Mouse (Mus musculus) lung, postnatal 0 days (tissue): ENCODE measurements around the gene Cfap45. TPM values are rescaled to one million over a fixed set of nuclear protein-coding genes. Genes with fewer than 3 reads are reported as not detected.

Experiments
- ATAC-seq: fragments of 200-750 bp; cut with Nextera tagmentation; 2 replicates; pipeline ENCODE4 v1.8.0; 2017; ENCODE audit warnings: moderate library complexity
- DNase-seq: peaks from one replicate; pipeline ENCODE4 v3.0.0-alpha.2; 2016; ENCODE audit warnings: low spot score
- H3K27ac ChIP-seq: fragments of 300-500 bp; sonication (generic); 2 replicates; pipeline ENCODE4 v1.5.1; 2014; ENCODE audit warnings: antibody characterized with exemption, mild to moderate bottlenecking, low read length, mixed read lengths
- H3K27me3 ChIP-seq: fragments of 300-500 bp; sonication (generic); replicated peaks from 2 replicates; pipeline ENCODE4 v1.6.1; 2014; ENCODE audit warnings: low read length, mixed read lengths; ENCODE audit not compliant: insufficient read depth
- H3K36me3 ChIP-seq: fragments of 300-500 bp; sonication (generic); 2 replicates; pipeline ENCODE4 v1.6.1; 2014; ENCODE audit warnings: low read length, mixed read lengths; ENCODE audit not compliant: insufficient read depth
- H3K4me1 ChIP-seq: fragments of 300-500 bp; sonication (generic); 2 replicates; pipeline ENCODE4 v1.6.1; 2014; ENCODE audit warnings: antibody characterized with exemption, low read depth, low read length, mixed read lengths; ENCODE audit not compliant: insufficient read depth
- H3K4me2 ChIP-seq: fragments of 300-500 bp; sonication (generic); replicated peaks from 2 replicates; pipeline ENCODE4 v1.6.1; 2014; ENCODE audit warnings: low read depth, mild to moderate bottlenecking, low read length, moderate library complexity, mixed read lengths
- H3K4me3 ChIP-seq: fragments of 300-500 bp; sonication (generic); 2 replicates; pipeline ENCODE4 v1.5.1; 2014; ENCODE audit warnings: low read depth, low read length
- H3K9ac ChIP-seq: fragments of 300-500 bp; sonication (generic); replicated peaks from 2 replicates; pipeline ENCODE4 v1.6.1; 2014; ENCODE audit warnings: low read depth, mild to moderate bottlenecking
- H3K9me3 ChIP-seq: fragments of 300-500 bp; sonication (generic); 2 replicates; pipeline ENCODE4 v1.6.1; 2016; ENCODE audit warnings: low read length, mixed read lengths
- CTCF ChIP-seq: IDR thresholded peaks from 2 replicates; pipeline ENCODE4 v1.5.1; 2016; ENCODE audit warnings: antibody characterized with exemption, mild to moderate bottlenecking
- EP300 ChIP-seq: IDR thresholded peaks from 2 replicates; pipeline ENCODE4 v1.6.1; 2016; ENCODE audit warnings: antibody characterized with exemption, mild to moderate bottlenecking, control low read depth
- WGBS: fragments of 180-500 bp; shearing (Covaris S2); extraction: QIAGEN DNeasy Blood & Tissue Kit; methylation state at CpG from one replicate; pipeline ENCODE4 v1.1.7; 2014; 5-methylcytosine and 5-hydroxymethylcytosine counted together
- polyA plus RNA-seq: library from polyadenylated mRNA; unstranded; fragments of >200 nt; fragmentation: Nextera tagmentation; extraction: Ambion mirVana; gene quantifications from 2 replicates; pipeline ENCODE4 v1.2.1, GENCODE M21; 2015

Gene Cfap45
- polyA plus RNA-seq, 1 experiment from 2014 or later: 12.2 TPM

DNA sequence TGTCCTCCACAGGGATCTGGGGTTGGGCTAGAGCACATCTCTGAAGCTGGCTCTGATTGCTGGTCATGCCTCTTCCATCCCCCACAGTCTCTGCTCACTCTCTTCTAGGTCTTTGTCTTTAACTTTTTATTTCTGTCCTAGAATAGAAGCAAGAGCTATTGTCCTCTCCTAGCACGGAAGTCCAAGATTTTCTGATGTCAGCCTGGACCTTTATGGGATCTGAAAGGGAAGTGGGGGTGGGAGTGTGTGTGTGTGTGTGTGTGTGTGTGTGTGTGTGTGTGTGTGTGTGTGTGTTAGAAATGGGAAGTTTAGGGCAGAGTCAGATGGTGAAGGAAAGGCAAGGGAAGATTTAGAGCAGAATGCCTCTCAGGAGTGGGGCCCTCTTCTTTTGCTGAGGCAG is 32.0 kb downstream of the Cfap45 start:
- WGBS: 52% methylated on average over 1 of the region's 1 CpGs
- ATAC-seq (0 out of 2 replicates have a peak, but pooled peaks have one; percentile 10), DNase-seq (peak; percentile 41)
- no peak overlapping the region for H3K27ac ChIP-seq
- TF ChIP-seq EP300: peak; percentile 64
- no peak for TF ChIP-seq CTCF
- no peak overlapping the region for H3K4me2 ChIP-seq
- H3K9me3 ChIP-seq: no peaks in the 10 kb centered on the region
- H3K36me3 ChIP-seq: no peaks in the 10 kb centered on the region
- no peak overlapping the region for H3K4me3 ChIP-seq
- no peak overlapping the region for H3K9ac ChIP-seq
- no peaks in the 10 kb centered on the region for H3K27me3 ChIP-seq
- H3K4me1 ChIP-seq: peaks cover 10% of the 10 kb centered on the region; the same call in 1 of the 2 replicates

- H3K4me1 ChIP-seq: peaks cover 10% of the 10 kb centered on the region; the same call in 1 of the 2 replicates
- no peak for TF ChIP-seq EP300
- TF ChIP-seq CTCF: no peak
- H3K27ac ChIP-seq: no peak within 1 kb of the TSS
- H3K4me3 ChIP-seq: no peak within 1 kb of the TSS
- H3K36me3 ChIP-seq: no peaks in the 10 kb centered on the region
- H3K9ac ChIP-seq: no peak within 1 kb of the TSS
- no peaks in the 10 kb centered on the region; the same call in 1 of the 2 replicates for H3K27me3 ChIP-seq
- no peak within 1 kb of the TSS for H3K4me2 ChIP-seq
- ATAC-seq (no peak), DNase-seq (no peak)
- 69% methylated on average over 11 of the region's 11 CpGs for WGBS
- no peaks in the 10 kb centered on the region for H3K9me3 ChIP-seq
Measured at GRCm38 (mm10) chr1:172555638-172556037, 35.0 kb downstream of the Cfap45 start, which contains the start of gene Vsig8. TSS of gene Vsig8 (plus strand) at chr1:172555938.

GRCm38 (mm10) chr1:172562641-172563464 is 42.3 kb downstream of the Cfap45 start:
- TF ChIP-seq EP300 (no peak), CTCF (peak; percentile 78)
- peak; percentile 92 for ATAC-seq
- Histone ChIP-seq H3K27ac (peak overlapping the region; percentile 58), H3K4me2 (peak overlapping the region; percentile 87), H3K9me3 (no peaks in the 10 kb centered on the region), H3K4me3 (peak overlapping the region; percentile 51), H3K4me1 (peaks cover 15% of the 10 kb centered on the region), H3K27me3 (no peaks in the 10 kb centered on the region; the same call in 1 of the 2 replicates), H3K36me3 (no peaks in the 10 kb centered on the region), H3K9ac (peak overlapping the region; percentile 30)
- WGBS: under 1% methylated on average over 58 of the region's 66 CpGs
- DNase-seq: peak; percentile 84

- Histone ChIP-seq H3K4me2 (peak overlapping the region; percentile 87), H3K9ac (peak overlapping the region; percentile 30), H3K27me3 (no peaks in the 10 kb centered on the region; the same call in 1 of the 2 replicates), H3K4me3 (peak overlapping the region; percentile 51), H3K36me3 (no peaks in the 10 kb centered on the region), H3K27ac (peak overlapping the region; percentile 58; the same call in 1 of the 2 replicates), H3K4me1 (peaks cover 15% of the 10 kb centered on the region), H3K9me3 (no peaks in the 10 kb centered on the region)
- TF ChIP-seq EP300 (no peak), CTCF (no peak)
- no peak; the same call in 1 of the 2 replicates for ATAC-seq
- DNase-seq: no peak
- WGBS: 3% methylated on average over 10 of the region's 10 CpGs
Measured at GRCm38 (mm10) chr1:172563465-172563828, 42.8 kb downstream of the Cfap45 start.

- Histone ChIP-seq H3K36me3 (no peaks in the 10 kb centered on the region), H3K27ac (no peak overlapping the region), H3K4me2 (no peak overlapping the region), H3K9me3 (no peaks in the 10 kb centered on the region), H3K4me3 (no peak overlapping the region), H3K4me1 (peaks cover 10% of the 10 kb centered on the region), H3K9ac (no peak overlapping the region), H3K27me3 (no peaks in the 10 kb centered on the region; the same call in 1 of the 2 replicates)
- WGBS: 67% methylated on average over 3 of the region's 3 CpGs
- no peak for TF ChIP-seq EP300
- TF ChIP-seq CTCF: no peak
- ATAC-seq (no peak), DNase-seq (no peak)
Measured at GRCm38 (mm10) chr1:172566131-172566530, 45.5 kb downstream of the Cfap45 start.

DNA sequence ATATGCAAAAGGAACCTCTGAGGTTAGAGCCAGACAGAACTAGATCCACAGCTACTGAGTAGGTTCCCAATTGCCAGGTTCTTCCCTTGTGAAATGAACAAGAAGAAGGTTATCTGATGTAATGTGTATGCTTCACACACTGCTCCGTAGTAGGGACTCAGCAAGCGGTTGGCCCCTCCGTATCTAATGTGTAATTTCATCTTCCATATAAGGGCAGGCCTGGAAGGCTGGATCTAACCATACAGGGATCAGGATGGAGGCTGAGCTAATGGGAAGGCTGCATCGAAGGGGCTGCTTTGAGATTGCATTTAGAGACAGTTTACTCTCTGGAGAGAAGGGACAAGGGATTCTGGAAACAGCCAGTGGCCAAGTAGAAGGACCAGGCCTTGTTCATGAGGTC is 47.2 kb downstream of the Cfap45 start:
- no peak for ATAC-seq
- no peaks in the 10 kb centered on the region for H3K36me3 ChIP-seq
- H3K4me2 ChIP-seq: no peak overlapping the region
- TF ChIP-seq CTCF (no peak), EP300 (no peak)
- H3K27ac ChIP-seq: no peak overlapping the region
- no peaks in the 10 kb centered on the region; the same call in 1 of the 2 replicates for H3K4me1 ChIP-seq
- H3K27me3 ChIP-seq: no peaks in the 10 kb centered on the region
- DNase-seq: peak; percentile 3
- 38% methylated on average over 4 of the region's 4 CpGs for WGBS
- no peak overlapping the region for H3K4me3 ChIP-seq
- H3K9ac ChIP-seq: no peak overlapping the region
- no peaks in the 10 kb centered on the region for H3K9me3 ChIP-seq
